Comparison of ENCODE assay signal across 13 mouse cellular contexts in genomic region chr2:120096711-120097110, GRCm38 (mm10).
"Had no signal": no experiment of that assay in that cellular context is flagged by ENCODE, and none has a peak within 500 bp of the region (broad histone marks: within the 10 kb centered on the region; RNA-seq: fewer than 3 reads in every experiment).

No protein-coding gene starts in this region.

- H3K27me3 ChIP-seq: limb, embryonic 13.5 days; midbrain, embryonic 13.5 days; stomach, embryonic 15.5 days had no signal

- H3K9me3 ChIP-seq: limb, embryonic 13.5 days; midbrain, embryonic 13.5 days; stomach, embryonic 15.5 days had no signal

- H3K27ac ChIP-seq: layer of hippocampus, adult 2 months; limb, embryonic 13.5 days; midbrain, embryonic 13.5 days; stomach, embryonic 15.5 days had no signal

- H3K4me1 ChIP-seq: midbrain, embryonic 13.5 days had no signal

- H3K4me3 ChIP-seq: layer of hippocampus, adult 2 months; limb, embryonic 13.5 days; midbrain, embryonic 13.5 days; stomach, embryonic 15.5 days had no signal

- H3K9ac ChIP-seq: limb, embryonic 13.5 days; lung, embryonic 14.5 days; midbrain, embryonic 13.5 days; stomach, embryonic 15.5 days had no signal

- H3K36me3 ChIP-seq: limb, embryonic 13.5 days; midbrain, embryonic 13.5 days; stomach, embryonic 15.5 days had no signal

- H3K4me2 ChIP-seq: limb, embryonic 13.5 days; lung, embryonic 14.5 days; midbrain, embryonic 13.5 days; stomach, embryonic 15.5 days had no signal

- DNase-seq: kidney, postnatal 10 days; kidney, postnatal 4 days; left cerebral cortex, postnatal 4 days; lung, embryonic 14.5 days; lung, postnatal 10 days; lung, postnatal 4 days; right cerebral cortex, postnatal 14 days; thymus, adult 2 months; thymus, postnatal 25 days had no signal

- ATAC-seq: midbrain, embryonic 13.5 days had no signal
